Mouse (Mus musculus) lung, postnatal 0 days (tissue): ENCODE results near the gene Acy3. TPM values are rescaled to one million over a fixed set of nuclear protein-coding genes. Genes with fewer than 3 reads are reported as not detected.
"Not testable (repeated sequence)": the region's sequence is repeated elsewhere in the genome, so short reads cannot be mapped to it uniquely, and the experiment has no call there.

Experiments
- ATAC-seq: fragments of 200-750 bp; cut with Nextera tagmentation; 2 replicates; pipeline ENCODE4 v1.8.0; 2017; ENCODE audit warnings: moderate library complexity
- DNase-seq: peaks from one replicate; pipeline ENCODE4 v3.0.0-alpha.2; 2016; ENCODE audit warnings: low spot score
- H3K27ac ChIP-seq: fragments of 300-500 bp; sonication (generic); 2 replicates; pipeline ENCODE4 v1.5.1; 2014; ENCODE audit warnings: antibody characterized with exemption, mild to moderate bottlenecking, low read length, mixed read lengths
- H3K27me3 ChIP-seq: fragments of 300-500 bp; sonication (generic); replicated peaks from 2 replicates; pipeline ENCODE4 v1.6.1; 2014; ENCODE audit warnings: low read length, mixed read lengths; ENCODE audit not compliant: insufficient read depth
- H3K36me3 ChIP-seq: fragments of 300-500 bp; sonication (generic); 2 replicates; pipeline ENCODE4 v1.6.1; 2014; ENCODE audit warnings: low read length, mixed read lengths; ENCODE audit not compliant: insufficient read depth
- H3K4me1 ChIP-seq: fragments of 300-500 bp; sonication (generic); 2 replicates; pipeline ENCODE4 v1.6.1; 2014; ENCODE audit warnings: antibody characterized with exemption, low read depth, low read length, mixed read lengths; ENCODE audit not compliant: insufficient read depth
- H3K4me2 ChIP-seq: fragments of 300-500 bp; sonication (generic); replicated peaks from 2 replicates; pipeline ENCODE4 v1.6.1; 2014; ENCODE audit warnings: low read depth, mild to moderate bottlenecking, low read length, moderate library complexity, mixed read lengths
- H3K4me3 ChIP-seq: fragments of 300-500 bp; sonication (generic); 2 replicates; pipeline ENCODE4 v1.5.1; 2014; ENCODE audit warnings: low read depth, low read length
- H3K9ac ChIP-seq: fragments of 300-500 bp; sonication (generic); replicated peaks from 2 replicates; pipeline ENCODE4 v1.6.1; 2014; ENCODE audit warnings: low read depth, mild to moderate bottlenecking
- H3K9me3 ChIP-seq: fragments of 300-500 bp; sonication (generic); 2 replicates; pipeline ENCODE4 v1.6.1; 2016; ENCODE audit warnings: low read length, mixed read lengths
- CTCF ChIP-seq: IDR thresholded peaks from 2 replicates; pipeline ENCODE4 v1.5.1; 2016; ENCODE audit warnings: antibody characterized with exemption, mild to moderate bottlenecking
- EP300 ChIP-seq: IDR thresholded peaks from 2 replicates; pipeline ENCODE4 v1.6.1; 2016; ENCODE audit warnings: antibody characterized with exemption, mild to moderate bottlenecking, control low read depth
- WGBS: fragments of 180-500 bp; shearing (Covaris S2); extraction: QIAGEN DNeasy Blood & Tissue Kit; methylation state at CpG from one replicate; pipeline ENCODE4 v1.1.7; 2014; 5-methylcytosine and 5-hydroxymethylcytosine counted together
- polyA plus RNA-seq: library from polyadenylated mRNA; unstranded; fragments of >200 nt; fragmentation: Nextera tagmentation; extraction: Ambion mirVana; gene quantifications from 2 replicates; pipeline ENCODE4 v1.2.1, GENCODE M21; 2015

Acy3 gene
- polyA plus RNA-seq, 1 experiment from 2014 or later, result 15.7 TPM

GRCm38 (mm10) chr19:4027576-4027975 is 41.2 kb downstream of the Acy3 start:
- Histone ChIP-seq H3K36me3 (no peaks in the 10 kb centered on the region), H3K27me3 (no peaks in the 10 kb centered on the region), H3K9me3 (no peaks in the 10 kb centered on the region), H3K9ac (no peak overlapping the region), H3K27ac (no peak overlapping the region), H3K4me3 (no peak overlapping the region), H3K4me1 (no peaks in the 10 kb centered on the region), H3K4me2 (no peak overlapping the region)
- TF ChIP-seq EP300 (no peak), CTCF (no peak)
- DNase-seq, result no peak
- no peak for ATAC-seq

- Histone ChIP-seq H3K9me3 (no peaks in the 10 kb centered on the region), H3K36me3 (no peaks in the 10 kb centered on the region), H3K4me2 (no peak overlapping the region), H3K4me1 (no peaks in the 10 kb centered on the region), H3K9ac (no peak overlapping the region), H3K27me3 (no peaks in the 10 kb centered on the region), H3K4me3 (no peak overlapping the region), H3K27ac (no peak overlapping the region)
- ATAC-seq (no peak), DNase-seq (no peak)
- WGBS, result 52% methylated on average over 7 of the region's 7 CpGs
- no peak for TF ChIP-seq CTCF
- no peak for TF ChIP-seq EP300
Observed at GRCm38 (mm10) chr19:4032668-4033067, 46.3 kb downstream of the Acy3 start.

GRCm38 (mm10) chr19:4033298-4033697 is 46.9 kb downstream of the Acy3 start:
- ATAC-seq, result no peak
- H3K36me3 ChIP-seq, result no peaks in the 10 kb centered on the region
- TF ChIP-seq EP300, result no peak
- TF ChIP-seq CTCF, result no peak
- H3K9ac ChIP-seq, result no peak overlapping the region
- no peak overlapping the region for H3K4me3 ChIP-seq
- no peak for DNase-seq
- no peaks in the 10 kb centered on the region for H3K4me1 ChIP-seq
- no peaks in the 10 kb centered on the region for H3K9me3 ChIP-seq
- H3K4me2 ChIP-seq, result no peak overlapping the region
- H3K27me3 ChIP-seq, result no peaks in the 10 kb centered on the region
- no peak overlapping the region for H3K27ac ChIP-seq
- WGBS, result 47% methylated on average over 3 of the region's 3 CpGs

- Histone ChIP-seq H3K9me3 (no peaks in the 10 kb centered on the region), H3K4me1 (no peaks in the 10 kb centered on the region), H3K4me2 (no peak overlapping the region), H3K36me3 (no peaks in the 10 kb centered on the region), H3K4me3 (no peak overlapping the region), H3K9ac (no peak overlapping the region), H3K27me3 (no peaks in the 10 kb centered on the region), H3K27ac (no peak overlapping the region)
- ATAC-seq (no peak), DNase-seq (no peak)
- TF ChIP-seq CTCF (no peak), EP300 (no peak)
- 46% methylated on average over 5 of the region's 5 CpGs for WGBS
Observed at GRCm38 (mm10) chr19:4033742-4034141, 47.4 kb downstream of the Acy3 start.

- no peak for DNase-seq
- no peak overlapping the region for H3K4me2 ChIP-seq
- H3K9me3 ChIP-seq, result no peaks in the 10 kb centered on the region
- no peak overlapping the region for H3K4me3 ChIP-seq
- H3K9ac ChIP-seq, result no peak overlapping the region
- no peaks in the 10 kb centered on the region for H3K27me3 ChIP-seq
- no peaks in the 10 kb centered on the region for H3K4me1 ChIP-seq
- 67% methylated on average over 12 of the region's 12 CpGs for WGBS
- TF ChIP-seq CTCF, result no peak
- TF ChIP-seq EP300, result no peak
- ATAC-seq, result no peak
- no peak overlapping the region for H3K27ac ChIP-seq
- no peaks in the 10 kb centered on the region for H3K36me3 ChIP-seq
Observed at GRCm38 (mm10) chr19:4036327-4037045, 50.1 kb downstream of the Acy3 start.

- 18% methylated on average over 7 of the region's 8 CpGs for WGBS
- Histone ChIP-seq H3K27ac (peak overlapping the region; percentile 64), H3K4me2 (peak overlapping the region; percentile 80), H3K4me3 (peak overlapping the region; percentile 58), H3K9ac (peak overlapping the region; percentile 51)
- H3K27me3 ChIP-seq, H3K4me1 ChIP-seq, H3K9me3 ChIP-seq, H3K36me3 ChIP-seq, DNase-seq: not testable (repeated sequence)
- peak; percentile 28; the same call in 1 of the 2 replicates for ATAC-seq
Observed at GRCm38 (mm10) chr19:4037154-4037787, 50.9 kb downstream of the Acy3 start.
